Mouse (Mus musculus): Measurements from ENCODE around the gene Trim43c.
"Not testable (repeated sequence)": the region's sequence is repeated elsewhere in the genome, so short reads cannot be mapped to it uniquely, and the experiment has no call there.

The Trim43c gene

GRCm38 (mm10) chr9:88838864-88839263 lies at the start of gene Trim43c:
Trim43c (plus strand) TSS chr9:88839164.
- DNase-seq (ENCODE audit: low read depth): not testable (repeated sequence)

- not testable (repeated sequence) for DNase-seq (ENCODE audit: low read depth)
Observed at GRCm38 (mm10) chr9:88853072-88853471, 14.1 kb downstream of the Trim43c start.

- peak; percentile 64 for DNase-seq (ENCODE audit: low read depth)
Observed at GRCm38 (mm10) chr9:88858566-88859492, 19.9 kb downstream of the Trim43c start.
